Mouse (Mus musculus) thymus, postnatal 36 days (tissue): ENCODE measurements around the gene Spred2.
"Not testable (repeated sequence)": the region's sequence is repeated elsewhere in the genome, so short reads cannot be mapped to it uniquely, and the experiment has no call there.

Experiments
- DNase-seq, 2 experiments: peaks; one replicate each; pipeline ENCODE4 v3.0.0; 2022; ENCODE audit warnings: mixed read lengths in 2 of 2

Gene Spred2

DNA sequence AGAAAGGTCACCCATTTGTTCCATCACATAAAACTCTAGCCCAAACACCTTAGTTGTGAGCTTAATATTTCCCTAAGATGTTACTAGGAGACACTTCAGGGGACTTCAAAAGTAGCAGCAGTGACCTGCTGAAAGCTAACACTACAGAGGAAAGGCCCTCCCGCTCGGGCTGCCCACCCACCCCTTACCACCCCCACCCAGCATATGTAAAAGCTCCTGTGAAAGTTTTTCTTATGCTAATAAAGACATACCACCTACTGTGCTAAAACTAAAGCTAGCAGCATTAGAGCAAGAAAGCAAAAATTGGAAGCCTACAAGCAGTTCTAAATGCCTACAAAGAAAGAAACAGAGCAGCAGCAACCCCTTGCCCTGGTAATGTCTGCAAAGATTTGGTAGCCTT lies 139.9 kb downstream of the Spred2 start:
- not testable (repeated sequence) for DNase-seq

DNA sequence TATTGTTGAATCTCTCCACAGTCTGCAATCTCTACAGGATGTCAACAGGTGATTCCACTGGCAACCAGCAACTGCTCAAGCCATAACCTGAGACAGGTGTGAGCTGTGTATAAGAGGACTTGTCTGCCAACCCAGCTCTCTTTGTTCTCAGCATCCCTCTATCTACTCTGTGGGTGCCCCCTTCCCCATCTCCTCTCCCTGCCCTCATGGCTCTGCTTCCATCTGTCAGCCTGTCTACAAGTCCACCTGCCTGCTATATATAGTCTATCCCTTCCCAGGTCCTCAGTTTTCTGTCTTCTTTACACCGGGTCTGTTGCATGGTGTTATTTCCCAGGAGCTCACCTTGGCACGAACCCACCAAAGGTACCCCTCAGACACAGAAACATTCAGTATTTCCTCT lies 140.8 kb downstream of the Spred2 start:
- no peak for DNase-seq

DNA sequence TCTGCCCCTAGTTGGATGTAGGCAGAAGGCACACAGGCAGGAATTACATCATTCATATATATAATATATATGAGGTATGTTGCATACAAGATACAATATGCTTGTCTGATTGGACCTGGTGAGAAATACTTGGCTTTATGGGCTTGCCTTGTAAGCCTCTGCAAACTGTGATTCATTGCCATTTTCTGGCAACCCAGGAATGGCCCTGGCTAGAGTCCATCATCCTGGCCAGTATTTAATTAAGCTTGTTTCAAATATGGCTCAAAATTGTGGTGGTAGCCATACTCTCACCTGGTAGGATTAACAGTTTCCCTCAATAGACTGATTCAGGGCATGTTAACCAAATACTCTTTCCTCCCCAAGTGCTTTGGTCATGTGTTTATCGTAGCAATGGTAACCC lies 141.9 kb downstream of the Spred2 start:
- DNase-seq, result no peak

DNA sequence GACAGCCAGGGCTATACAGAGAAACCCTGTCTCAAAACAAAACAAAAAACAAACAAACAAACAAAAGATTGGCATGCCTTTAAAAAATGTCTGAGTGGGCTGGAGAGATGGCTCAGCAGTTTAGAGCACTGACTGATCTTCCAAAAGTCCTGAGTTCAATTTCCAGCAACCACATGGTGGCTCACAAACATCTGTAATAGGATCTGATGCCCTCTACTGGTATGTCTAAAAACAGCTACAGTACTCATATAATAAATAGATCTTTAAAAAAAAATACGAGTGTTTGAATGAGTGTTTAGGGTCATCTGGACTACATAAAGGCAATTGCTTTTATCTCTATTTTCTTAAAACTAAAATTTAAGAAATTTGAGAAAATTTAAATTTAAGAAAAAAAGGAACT lies 143.3 kb downstream of the Spred2 start:
- no peak for DNase-seq

DNA sequence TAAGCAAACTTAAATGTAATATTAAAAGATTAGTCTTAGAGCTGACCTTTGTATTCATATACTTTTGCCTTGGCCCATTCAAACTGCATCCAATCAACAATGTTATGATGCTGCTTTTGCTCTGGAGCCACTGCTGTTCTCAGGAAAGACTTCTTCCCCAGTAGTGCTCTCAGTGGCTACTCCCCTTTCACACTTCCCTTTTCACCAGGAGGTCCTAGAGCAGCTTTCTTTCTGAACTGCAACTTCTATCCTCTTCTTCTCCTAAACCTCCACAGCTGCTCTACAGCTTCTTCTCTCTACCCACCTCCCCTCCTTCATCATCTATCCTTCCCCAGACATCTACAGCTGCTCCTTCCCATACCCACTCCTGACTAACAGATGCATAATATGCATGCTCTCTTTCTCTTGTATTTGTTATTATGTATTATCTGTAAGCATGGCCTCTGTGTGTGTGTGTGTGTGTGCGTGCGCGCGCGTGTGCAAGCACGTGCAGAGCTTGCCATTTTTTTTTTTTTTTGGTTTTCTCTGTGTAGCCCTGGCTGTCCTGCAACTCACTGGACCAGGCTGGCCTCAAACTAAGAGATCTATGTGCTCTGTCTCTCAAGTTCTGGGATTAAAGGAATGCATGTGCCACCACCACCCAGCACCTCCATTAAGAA lies 144.3 kb downstream of the Spred2 start:
- no peak for DNase-seq

DNA sequence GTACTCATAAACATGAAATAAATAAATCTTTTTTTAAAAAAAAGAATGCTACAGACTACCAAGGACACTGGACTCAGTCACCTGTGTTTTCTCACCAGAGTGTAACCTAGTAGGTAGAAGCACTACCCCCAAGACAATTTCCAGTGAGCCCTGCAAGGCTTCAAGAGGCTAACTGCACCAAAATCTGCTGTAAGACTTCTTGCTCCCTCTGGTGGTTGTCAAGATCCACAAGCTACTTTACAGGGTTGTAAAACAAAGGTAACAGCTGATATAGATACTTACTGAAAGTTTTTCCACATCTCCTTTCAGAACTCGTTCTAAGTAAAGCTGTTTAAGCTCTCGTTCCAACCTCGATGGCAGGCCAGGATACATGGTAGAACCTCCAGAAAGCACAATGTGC lies 148.0 kb downstream of the Spred2 start:
- no peak for DNase-seq

DNA sequence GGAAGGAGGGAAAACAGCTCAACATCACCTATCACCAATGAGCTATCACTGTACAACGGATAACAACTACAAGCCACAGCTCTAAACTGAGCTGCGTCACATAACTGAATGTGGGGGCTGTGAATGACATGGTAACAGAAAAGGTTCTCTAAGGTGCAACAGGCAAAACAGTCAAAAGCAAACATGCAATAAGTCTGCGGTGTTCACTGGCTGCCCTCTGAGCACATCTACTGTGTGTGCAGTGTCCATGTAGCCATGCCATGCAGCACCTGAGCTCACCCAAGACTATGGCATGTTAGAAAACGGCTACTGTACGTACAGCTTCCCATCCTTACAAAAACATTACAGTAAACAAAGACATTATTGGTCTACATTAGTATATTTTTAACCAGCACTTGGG lies 148.7 kb downstream of the Spred2 start:
- no peak for DNase-seq
